20 mouse cellular contexts compared by ENCODE assay signal in genomic region chr3:148093930-148094329, GRCm38 (mm10).
"Had no signal": no experiment of that assay in that cellular context is flagged by ENCODE, and none has a peak within 500 bp of the region (broad histone marks: within the 10 kb centered on the region; RNA-seq: fewer than 3 reads in every experiment).

No protein-coding gene starts in this region.

- H3K36me3 ChIP-seq: liver, embryonic 13.5 days; midbrain, embryonic 12.5 days; midbrain, embryonic 15.5 days; neural tube, embryonic 13.5 days had no signal

- H3K9ac ChIP-seq: liver, embryonic 13.5 days; midbrain, embryonic 12.5 days; midbrain, embryonic 15.5 days; neural tube, embryonic 13.5 days had no signal

- ATAC-seq: inflammation-experienced regulatory T-cells, adult 6 months; intestine, embryonic 16.5 days; midbrain, embryonic 15.5 days had no signal

- H3K4me3 ChIP-seq: layer of hippocampus, adult 2 months; liver, embryonic 13.5 days; midbrain, embryonic 12.5 days; midbrain, embryonic 15.5 days; neural tube, embryonic 13.5 days had no signal

- H3K4me1 ChIP-seq: liver, embryonic 13.5 days; midbrain, embryonic 12.5 days; midbrain, embryonic 15.5 days; neural tube, embryonic 13.5 days had no signal

- H3K27me3 ChIP-seq: liver, embryonic 13.5 days; midbrain, embryonic 12.5 days; midbrain, embryonic 15.5 days; neural tube, embryonic 13.5 days had no signal

- H3K4me2 ChIP-seq: liver, embryonic 13.5 days; midbrain, embryonic 12.5 days; midbrain, embryonic 15.5 days; neural tube, embryonic 13.5 days had no signal

- H3K9me3 ChIP-seq: liver, embryonic 13.5 days; midbrain, embryonic 12.5 days; midbrain, embryonic 15.5 days; neural tube, embryonic 13.5 days had no signal

- DNase-seq: kidney, adult 18-20 months; kidney, adult 9 months; kidney, postnatal 25 days; layer of hippocampus, adult 9-11 months; liver, embryonic 13.5 days; lung, adult 2 months; lung, postnatal 14 days; lung, postnatal 4 days; retina, postnatal 1 day; spleen, adult 18-20 months; thymus, adult 2 months; thymus, postnatal 14 days; thymus, postnatal 4 days had no signal

- H3K27ac ChIP-seq: kidney, postnatal 0 days; layer of hippocampus, adult 2 months; liver, embryonic 13.5 days; midbrain, embryonic 12.5 days; midbrain, embryonic 15.5 days; neural tube, embryonic 13.5 days had no signal
